Mouse (Mus musculus): ENCODE data around the gene Ttc39b. TPM values are rescaled to one million over a fixed set of nuclear protein-coding genes. Genes with fewer than 3 reads are reported as not detected.

Ttc39b gene
- total RNA-seq, 1 experiment = 65.6 TPM

DNA sequence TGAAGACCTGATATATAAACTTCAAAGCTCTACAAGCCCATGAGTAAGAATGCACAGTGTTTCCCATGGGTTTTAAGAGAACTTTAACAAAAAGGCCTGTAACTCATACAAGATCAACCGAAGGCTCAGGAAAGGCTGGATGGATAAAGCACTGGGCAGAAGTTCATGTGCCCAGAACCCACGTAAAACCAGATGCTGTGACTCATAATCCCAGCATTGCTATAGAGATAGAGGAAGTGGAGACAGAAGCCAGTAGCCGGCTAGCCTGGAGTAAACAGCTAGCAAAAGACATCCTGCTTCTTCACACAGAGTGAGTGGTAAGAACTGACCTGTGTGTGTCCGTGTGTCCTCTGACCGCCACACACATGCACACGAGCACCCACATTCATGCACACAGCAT is 54.4 kb downstream of the Ttc39b start:
- DNase-seq (ENCODE audit: low read depth, low spot score) = no peak
- H3K4me1 ChIP-seq (ENCODE audit: control insufficient read depth in 2 of 2, insufficient read depth in 2 of 2, low read length in 2 of 2, poor library complexity in 1 of 2) = peaks cover 4 to 13% of the 10 kb centered on the region in 2 experiments; a peak in 2 of 4 replicates
- H3K9ac ChIP-seq (ENCODE audit: insufficient read depth, low read depth, low read length, poor library complexity, severe bottlenecking) = no peak overlapping the region
- no peak overlapping the region for H3K27ac ChIP-seq (ENCODE audit: insufficient read depth, low read depth, low read length, poor library complexity, severe bottlenecking)
- in situ Hi-C loops (cut with MboI; ENCODE audit: low sequenced_read_pairs in 2 of 2, unreplicated experiment in 2 of 2) = no loop called here
- no peak overlapping the region for H3K4me3 ChIP-seq (ENCODE audit: insufficient read depth in 1 of 2, low read depth in 1 of 2, low read length in 2 of 2, poor library complexity in 1 of 2, severe bottlenecking in 1 of 2)
- H3K9me3 ChIP-seq (ENCODE audit: control insufficient read depth, insufficient read depth, low read depth, low read length) = no peaks in the 10 kb centered on the region
- H3K36me3 ChIP-seq (ENCODE audit: control insufficient read depth, insufficient read depth, low read length, poor library complexity, severe bottlenecking) = peaks cover 7% of the 10 kb centered on the region; the same call in 1 of the 2 replicates
- TF ChIP-seq CHD2 (IDR thresholded peaks at IDR 0.05; ENCODE audit: low read depth, low read length) = no peak
- TF ChIP-seq HCFC1 (IDR thresholded peaks at IDR 0.05; ENCODE audit: borderline replicate concordance, insufficient read depth, low read length) = no peak
- no peak for TF ChIP-seq ZNF384 (IDR thresholded peaks at IDR 0.05; ENCODE audit: low read depth, low read length)
- no peak for TF ChIP-seq MAFK (IDR thresholded peaks at IDR 0.05; ENCODE audit: insufficient read depth, low read depth, low read length)
- TF ChIP-seq ZC3H11A (IDR thresholded peaks at IDR 0.05; ENCODE audit: borderline replicate concordance, low read depth, low read length) = no peak

GRCm38 (mm10) chr4:83265926-83266692 is 57.9 kb downstream of the Ttc39b start:
- no peak for DNase-seq (ENCODE audit: low read depth, low spot score)
- Histone ChIP-seq H3K27ac (ENCODE audit: insufficient read depth, low read depth, low read length, poor library complexity, severe bottlenecking) (peak overlapping the region; percentile 31; the same call in 1 of the 2 replicates), H3K36me3 (ENCODE audit: control insufficient read depth, insufficient read depth, low read length, poor library complexity, severe bottlenecking) (peaks cover 12% of the 10 kb centered on the region; the same call in 1 of the 2 replicates), H3K4me1 (ENCODE audit: control insufficient read depth in 2 of 2, insufficient read depth in 2 of 2, low read length in 2 of 2, poor library complexity in 1 of 2) (peaks cover 2 to 10% of the 10 kb centered on the region in 2 experiments; a peak in 1 of 4 replicates), H3K4me3 (ENCODE audit: insufficient read depth in 1 of 2, low read depth in 1 of 2, low read length in 2 of 2, poor library complexity in 1 of 2, severe bottlenecking in 1 of 2) (peak overlapping the region; percentile 56 to 67), H3K9me3 (ENCODE audit: control insufficient read depth, insufficient read depth, low read depth, low read length) (no peaks in the 10 kb centered on the region), H3K9ac (ENCODE audit: insufficient read depth, low read depth, low read length, poor library complexity, severe bottlenecking) (peak overlapping the region; percentile 65; the same call in 1 of the 2 replicates)
- no peak for TF ChIP-seq ZC3H11A (IDR thresholded peaks at IDR 0.05; ENCODE audit: borderline replicate concordance, low read depth, low read length)
- TF ChIP-seq HCFC1 (IDR thresholded peaks at IDR 0.05; ENCODE audit: borderline replicate concordance, insufficient read depth, low read length) = no peak
- no peak for TF ChIP-seq CHD2 (IDR thresholded peaks at IDR 0.05; ENCODE audit: low read depth, low read length)
- TF ChIP-seq ZNF384 (IDR thresholded peaks at IDR 0.05; ENCODE audit: low read depth, low read length) = no peak
- TF ChIP-seq MAFK (IDR thresholded peaks at IDR 0.05; ENCODE audit: insufficient read depth, low read depth, low read length) = no peak
- in situ Hi-C loops (cut with MboI; ENCODE audit: low sequenced_read_pairs in 2 of 2, unreplicated experiment in 2 of 2) = no loop called here

GRCm38 (mm10) chr4:83264832-83265231 is 59.2 kb downstream of the Ttc39b start:
- no peak for DNase-seq (ENCODE audit: low read depth, low spot score)
- Histone ChIP-seq H3K27ac (ENCODE audit: insufficient read depth, low read depth, low read length, poor library complexity, severe bottlenecking) (no peak overlapping the region), H3K4me1 (ENCODE audit: control insufficient read depth in 2 of 2, insufficient read depth in 2 of 2, low read length in 2 of 2, poor library complexity in 1 of 2) (peaks cover 2 to 10% of the 10 kb centered on the region in 2 experiments; a peak in 1 of 4 replicates), H3K36me3 (ENCODE audit: control insufficient read depth, insufficient read depth, low read length, poor library complexity, severe bottlenecking) (peaks cover 13% of the 10 kb centered on the region), H3K4me3 (ENCODE audit: insufficient read depth in 1 of 2, low read depth in 1 of 2, low read length in 2 of 2, poor library complexity in 1 of 2, severe bottlenecking in 1 of 2) (no peak overlapping the region), H3K9me3 (ENCODE audit: control insufficient read depth, insufficient read depth, low read depth, low read length) (no peaks in the 10 kb centered on the region), H3K9ac (ENCODE audit: insufficient read depth, low read depth, low read length, poor library complexity, severe bottlenecking) (no peak overlapping the region; the same call in 1 of the 2 replicates)
- TF ChIP-seq CHD2 (IDR thresholded peaks at IDR 0.05; ENCODE audit: low read depth, low read length) (no peak), ZNF384 (IDR thresholded peaks at IDR 0.05; ENCODE audit: low read depth, low read length) (no peak), HCFC1 (IDR thresholded peaks at IDR 0.05; ENCODE audit: borderline replicate concordance, insufficient read depth, low read length) (no peak), ZC3H11A (IDR thresholded peaks at IDR 0.05; ENCODE audit: borderline replicate concordance, low read depth, low read length) (no peak), MAFK (IDR thresholded peaks at IDR 0.05; ENCODE audit: insufficient read depth, low read depth, low read length) (no peak)
- in situ Hi-C loops (cut with MboI; ENCODE audit: low sequenced_read_pairs in 2 of 2, unreplicated experiment in 2 of 2) = no loop called here

DNA sequence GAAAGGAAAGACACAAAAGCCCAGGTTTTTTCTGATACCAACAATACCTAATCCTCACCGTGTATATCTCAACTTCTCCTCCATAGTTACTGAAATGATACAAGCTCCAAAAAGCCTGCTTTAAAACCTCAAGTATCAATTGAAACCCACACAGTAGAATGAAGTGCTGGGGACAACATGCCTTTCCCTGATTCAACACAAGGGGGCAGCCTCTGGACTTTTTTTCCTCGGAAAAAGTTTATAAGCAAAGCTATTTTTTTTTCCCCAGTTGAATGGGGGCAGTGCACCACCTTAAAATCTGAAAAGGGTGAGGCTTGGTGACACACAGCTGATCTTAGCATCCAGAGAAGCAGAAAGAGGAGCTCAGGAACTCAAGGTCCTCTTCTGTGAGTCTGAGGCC is 62.1 kb downstream of the Ttc39b start:
- no peak for DNase-seq (ENCODE audit: low read depth, low spot score)
- Histone ChIP-seq H3K9ac (ENCODE audit: insufficient read depth, low read depth, low read length, poor library complexity, severe bottlenecking) (no peak overlapping the region), H3K36me3 (ENCODE audit: control insufficient read depth, insufficient read depth, low read length, poor library complexity, severe bottlenecking) (peaks cover 20% of the 10 kb centered on the region), H3K4me3 (ENCODE audit: insufficient read depth in 1 of 2, low read depth in 1 of 2, low read length in 2 of 2, poor library complexity in 1 of 2, severe bottlenecking in 1 of 2) (no peak overlapping the region), H3K27ac (ENCODE audit: insufficient read depth, low read depth, low read length, poor library complexity, severe bottlenecking) (no peak overlapping the region), H3K4me1 (ENCODE audit: control insufficient read depth in 2 of 2, insufficient read depth in 2 of 2, low read length in 2 of 2, poor library complexity in 1 of 2) (peaks cover 14 to 18% of the 10 kb centered on the region in 2 experiments; a peak in 3 of 4 replicates), H3K9me3 (ENCODE audit: control insufficient read depth, insufficient read depth, low read depth, low read length) (no peaks in the 10 kb centered on the region)
- TF ChIP-seq ZC3H11A (IDR thresholded peaks at IDR 0.05; ENCODE audit: borderline replicate concordance, low read depth, low read length) = no peak
- TF ChIP-seq ZNF384 (IDR thresholded peaks at IDR 0.05; ENCODE audit: low read depth, low read length) = peak; percentile 75
- in situ Hi-C loops (cut with MboI; ENCODE audit: low sequenced_read_pairs in 2 of 2, unreplicated experiment in 2 of 2) = no loop called here
